Mouse (Mus musculus) Patski (cell line): Measurements from ENCODE around the gene Samd4. TPM values are rescaled to one million over a fixed set of nuclear protein-coding genes. Genes with fewer than 3 reads are reported as not detected.
A peak's percentile ranks its signal among the peaks of the same experiment; 100 is the strongest.

Experiments used
- ATAC-seq: fragments of 100-300 bp; one replicate; pipeline ENCODE4 v1.8.0; 2021
- CTCF ChIA-PET: fragments of 350-600 bp; sonication (Branson Sonifier 250); formaldehyde crosslinking; loops from one replicate; lab custom pipeline; 2022; ENCODE audit warnings: inconsistent platforms; lab: Charles Lee
- POLR2A ChIA-PET: fragments of 350-600 bp; sonication (Branson Sonifier 250); formaldehyde crosslinking; loops from one replicate; lab custom pipeline; 2022; ENCODE audit warnings: antibody characterized with exemption, inconsistent platforms; lab: Charles Lee
- DNase-seq: peaks from one replicate; pipeline ENCODE4 v3.0.0-alpha.2; 2011; ENCODE audit warnings: low read depth, low spot score
- H3K27me3 ChIP-seq: fragments of 371-371 bp; one replicate; pipeline ENCODE4 v1.5.1; 2021
- CTCF ChIP-seq: fragments of 100-300 bp; IDR thresholded peaks from one replicate; pipeline ENCODE4 v1.5.1; 2021
- in situ Hi-C: fragments of 300-500 bp; cut with MboI; formaldehyde crosslinking; loops from 3 replicates; pipeline ENCODE4 v1.11.1; 2018; ENCODE audit warnings: low pct_unique_long_range_greater_than_20kb, mixed read lengths
- polyA plus RNA-seq: library from polyadenylated mRNA; unstranded; gene quantifications from one replicate; pipeline ENCODE4 v1.2.3, GENCODE M21; 2021

Gene Samd4
- polyA plus RNA-seq, 1 experiment from 2014 or later = 27.8 TPM

GRCm38 (mm10) chr14:46883068-46883870 lies 615 bp downstream of the Samd4 start:
- peak; percentile 0 for ATAC-seq
- ChIA-PET POLR2A (interaction anchor here (0.6 to 1.9 kb wide), 5 partner anchors 17 to 204 kb away, joined by 3 to 8 read pairs (median 4); no protein-coding TSS in a partner anchor), CTCF (interaction anchor here (1.0 to 9.2 kb wide), 7 partner anchors 18 to 202 kb away, joined by 3 to 90 read pairs (median 6); no protein-coding TSS in a partner anchor)
- in situ Hi-C loops = loop anchor here (5.0 kb wide), 1 partner anchor 204 kb away; no protein-coding TSS in a partner anchor
- no peak for DNase-seq
- TF ChIP-seq CTCF = no peak
- H3K27me3 ChIP-seq = no peaks in the 10 kb centered on the region

DNA sequence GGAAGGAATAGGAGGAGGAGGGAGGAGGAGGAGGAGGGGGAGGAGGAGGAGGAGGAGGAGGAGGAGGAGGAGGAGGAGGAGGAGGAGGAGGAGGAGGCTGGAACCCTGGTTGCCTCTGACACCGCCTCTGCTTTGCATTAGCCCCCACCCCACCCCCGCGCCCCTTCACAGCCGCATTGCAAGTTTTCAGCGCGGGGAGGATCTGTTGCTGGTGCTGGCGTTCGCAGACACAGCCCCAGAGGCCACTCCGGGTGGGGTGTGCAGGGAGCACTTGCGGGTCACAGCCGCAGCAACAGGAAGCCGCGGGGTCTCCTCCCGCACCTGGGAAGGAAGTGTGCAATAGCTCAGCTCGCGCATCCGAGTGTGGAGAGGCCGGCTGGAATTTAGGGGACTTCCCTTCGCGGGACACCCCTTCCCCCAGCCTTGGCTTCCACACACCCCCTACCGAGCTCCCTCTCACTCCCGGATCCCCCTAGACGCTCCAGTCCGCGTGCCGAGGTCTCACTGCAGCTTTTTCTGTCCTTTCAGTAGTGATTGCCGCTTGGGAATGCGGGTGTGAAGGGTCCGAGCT lies 1.3 kb downstream of the Samd4 start:
- POLR2A ChIA-PET = interaction anchor here (0.6 to 1.9 kb wide), 4 partner anchors 17 to 121 kb away, joined by 3 to 5 read pairs (median 4); no protein-coding TSS in a partner anchor

DNA sequence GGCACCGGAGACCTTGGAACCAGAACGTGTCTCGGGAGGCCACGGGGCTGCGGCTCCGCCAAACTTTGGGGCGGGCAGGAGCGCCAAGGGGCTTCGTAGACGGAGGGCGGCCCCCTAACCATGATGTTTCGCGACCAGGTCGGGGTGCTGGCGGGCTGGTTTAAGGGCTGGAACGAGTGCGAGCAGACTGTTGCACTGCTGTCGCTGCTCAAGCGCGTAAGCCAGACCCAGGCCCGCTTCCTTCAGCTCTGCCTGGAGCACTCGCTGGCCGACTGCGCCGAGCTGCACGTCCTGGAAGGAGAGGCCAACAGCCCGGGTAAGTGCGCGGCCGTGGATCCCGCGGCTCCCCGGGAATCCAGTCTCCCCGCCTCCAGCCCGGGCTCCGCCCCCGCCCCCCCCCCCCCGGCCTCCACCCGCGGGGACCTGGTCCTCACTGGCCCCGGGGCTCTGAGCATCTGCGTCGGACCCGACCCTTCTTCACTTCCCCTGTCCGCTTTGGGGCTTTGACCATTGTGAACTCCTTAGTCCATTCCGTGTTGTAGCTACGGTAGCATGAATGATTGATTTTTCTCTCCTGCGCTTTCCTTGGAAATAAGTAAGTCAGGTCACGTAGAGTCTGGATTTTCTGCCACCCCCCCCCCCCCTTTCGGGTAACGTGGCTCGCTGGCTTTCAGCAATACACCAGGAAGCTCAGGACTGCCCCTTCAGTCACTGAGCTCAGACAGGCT lies 2.2 kb downstream of the Samd4 start:
- no peak for ATAC-seq
- CTCF ChIA-PET = interaction anchor here (1.1 to 9.2 kb wide), 2 partner anchors 16 to 201 kb away, joined by 3 to 90 read pairs; no protein-coding TSS in a partner anchor
- no peaks in the 10 kb centered on the region for H3K27me3 ChIP-seq
- POLR2A ChIA-PET = interaction anchor here (0.8 to 1.9 kb wide), 2 partner anchors 78 to 81 kb away, joined by 4 to 5 read pairs; no protein-coding TSS in a partner anchor
- in situ Hi-C loops = loop anchor here (5.0 kb wide), 3 partner anchors 82 to 202 kb away; no protein-coding TSS in a partner anchor
- no peak for TF ChIP-seq CTCF
- DNase-seq = no peak

More for the DNA sequence above, 1.3 kb downstream of the Samd4 start:
- ATAC-seq (no peak), DNase-seq (no peak)
- CTCF ChIA-PET = interaction anchor here (1.0 to 9.2 kb wide), 4 partner anchors 17 to 202 kb away, joined by 3 to 90 read pairs (median 3); no protein-coding TSS in a partner anchor
- TF ChIP-seq CTCF = no peak
- H3K27me3 ChIP-seq = no peaks in the 10 kb centered on the region
- in situ Hi-C loops = loop anchor here (5.0 kb wide), 1 partner anchor 203 kb away; no protein-coding TSS in a partner anchor

GRCm38 (mm10) chr14:46885429-46885755 lies 2.7 kb downstream of the Samd4 start:
- DNase-seq = no peak
- no peaks in the 10 kb centered on the region for H3K27me3 ChIP-seq
- in situ Hi-C loops = loop anchor here (5.0 kb wide), 2 partner anchors 82 to 117 kb away; no protein-coding TSS in a partner anchor
- ChIA-PET CTCF (interaction anchor here (9.2 kb wide), 1 partner anchor 200 kb away, joined by 90 read pairs; no protein-coding TSS in a partner anchor), POLR2A (interaction anchor here (1.9 kb wide), 1 partner anchor 80 kb away, joined by 4 read pairs; no protein-coding TSS in a partner anchor)
- ATAC-seq = no peak
- no peak for TF ChIP-seq CTCF

- ChIA-PET POLR2A (interaction anchor here (1.0 kb wide), 1 partner anchor 13 kb away, joined by 3 read pairs; no protein-coding TSS in a partner anchor), CTCF (interaction anchor here (1.5 to 2.4 kb wide), 2 partner anchors 67 to 201 kb away, joined by 3 to 11 read pairs; no protein-coding TSS in a partner anchor)
- no peaks in the 10 kb centered on the region for H3K27me3 ChIP-seq
- in situ Hi-C loops = loop anchor here (5.0 kb wide), 2 partner anchors 81 to 116 kb away; no protein-coding TSS in a partner anchor
- ATAC-seq (no peak), DNase-seq (no peak)
- no peak for TF ChIP-seq CTCF
Measured at GRCm38 (mm10) chr14:46885891-46886301, 3.2 kb downstream of the Samd4 start.

DNA sequence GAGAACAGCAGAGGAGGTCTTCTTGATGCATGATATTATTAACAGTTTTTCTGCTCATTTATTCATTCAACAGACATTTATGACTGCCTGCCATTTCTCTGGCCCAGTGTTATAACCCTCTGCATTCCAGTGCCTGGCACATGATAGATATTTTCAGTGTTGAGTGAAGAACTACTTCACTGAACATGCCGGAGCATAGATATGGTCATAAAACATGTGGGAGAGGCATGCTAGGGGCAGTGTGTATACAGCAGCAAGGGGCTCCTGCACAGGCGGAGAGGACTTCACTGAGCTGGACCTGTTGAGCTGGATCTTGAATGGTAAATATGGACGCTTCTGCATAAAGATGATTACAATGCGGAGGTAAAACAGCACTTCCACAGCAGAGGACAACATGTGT lies 6.4 kb downstream of the Samd4 start:
- POLR2A ChIA-PET = no interaction called here
- no peak for TF ChIP-seq CTCF
- ATAC-seq (no peak), DNase-seq (no peak)
- in situ Hi-C loops = loop anchor here (5.0 kb wide), 2 partner anchors 78 to 113 kb away; no protein-coding TSS in a partner anchor
- no peaks in the 10 kb centered on the region for H3K27me3 ChIP-seq
- CTCF ChIA-PET = no interaction called here

- in situ Hi-C loops = no loop called here
Measured at GRCm38 (mm10) chr14:46893961-46894360, 11.3 kb downstream of the Samd4 start.

GRCm38 (mm10) chr14:46897953-46898352 lies 15.3 kb downstream of the Samd4 start:
- H3K27me3 ChIP-seq = no peaks in the 10 kb centered on the region
- TF ChIP-seq CTCF = no peak
- ChIA-PET CTCF (interaction anchor here (0.8 to 1.6 kb wide), 2 partner anchors 10 to 68 kb away, joined by 3 read pairs; no protein-coding TSS in a partner anchor), POLR2A (interaction anchor here (0.9 kb wide), 1 partner anchor 11 kb away, joined by 3 read pairs; no protein-coding TSS in a partner anchor)
- in situ Hi-C loops = no loop called here
- DNase-seq (no peak), ATAC-seq (no peak)

More at GRCm38 (mm10) chr14:46893961-46894360, 11.3 kb downstream of the Samd4 start:
- DNase-seq (no peak), ATAC-seq (no peak)
- POLR2A ChIA-PET = no interaction called here
- no peak for TF ChIP-seq CTCF
- no peaks in the 10 kb centered on the region for H3K27me3 ChIP-seq
- CTCF ChIA-PET = no interaction called here

- no peaks in the 10 kb centered on the region for H3K27me3 ChIP-seq
- TF ChIP-seq CTCF = peak; percentile 5
- DNase-seq (no peak), ATAC-seq (peak; percentile 53)
- ChIA-PET POLR2A (interaction anchor here (0.9 kb wide), 1 partner anchor 12 kb away, joined by 3 read pairs; no protein-coding TSS in a partner anchor), CTCF (interaction anchor here (0.8 to 1.2 kb wide), 3 partner anchors 11 to 188 kb away, joined by 3 read pairs; no protein-coding TSS in a partner anchor)
- in situ Hi-C loops = no loop called here
Measured at GRCm38 (mm10) chr14:46898626-46899025, 16.0 kb downstream of the Samd4 start.
